Mouse (Mus musculus) c-Kit-positive CD71-positive TER-119-negative erythroid progenitor cells, embryonic 14.5 days (primary cell): ENCODE data around the gene Apoa4.

Experiments
- DNase-seq: peaks from one replicate; pipeline ENCODE4 v3.0.0-alpha.2; 2013; ENCODE audit warnings: low read depth

Gene Apoa4

DNA sequence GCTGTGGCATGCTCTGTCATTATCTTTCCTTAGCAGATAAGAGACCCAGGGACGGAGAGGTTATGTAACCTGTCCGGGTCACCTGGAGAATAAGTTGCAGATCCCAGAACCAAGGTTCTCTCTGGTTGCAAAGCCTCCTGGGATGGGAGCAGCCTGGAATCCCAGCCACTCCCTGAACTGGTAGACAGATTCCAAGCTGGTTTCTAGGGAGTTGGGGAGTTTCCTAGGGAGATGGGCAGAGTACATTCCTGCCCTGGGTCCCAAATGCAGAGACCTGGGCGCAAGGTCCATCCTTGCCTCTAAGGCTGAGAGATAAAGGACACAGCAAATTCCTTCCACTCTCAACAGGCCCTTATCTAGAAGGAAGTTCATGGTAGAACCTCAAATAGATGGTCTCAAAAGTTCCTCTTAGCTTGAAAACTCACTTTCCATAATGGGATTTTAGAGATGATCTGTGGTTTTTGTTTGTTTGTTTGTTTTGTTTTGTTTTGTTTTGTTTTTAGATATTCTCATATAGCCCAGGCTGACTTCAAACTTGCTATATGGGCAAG is 13.4 kb upstream of the Apoa4 start:
- DNase-seq = no peak

DNA sequence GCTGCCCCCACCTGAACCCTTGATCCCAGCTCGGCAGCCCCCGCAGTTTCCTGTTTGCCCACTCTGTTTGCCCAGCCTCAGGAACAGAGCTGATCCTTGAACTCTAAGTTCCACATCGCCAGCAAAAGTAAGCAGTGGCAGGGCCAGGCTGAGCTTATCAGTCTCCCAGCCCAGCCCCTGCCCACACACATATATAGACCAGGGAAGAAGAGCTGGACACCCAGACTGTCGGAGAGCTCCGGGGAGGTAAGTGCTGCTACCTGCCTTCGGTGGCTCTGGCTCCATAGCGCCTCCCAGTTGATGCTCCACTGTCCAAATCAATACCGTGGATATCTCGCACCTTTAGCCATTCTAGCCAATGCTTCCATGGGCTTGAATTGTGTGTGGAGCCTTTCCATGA is 12.0 kb upstream of the Apoa4 start, which contains the start of gene Apoa1:
Gene Apoa1, plus strand, starts transcription at position 90 of the 400 bp plus-strand sequence.
- DNase-seq = no peak

DNA sequence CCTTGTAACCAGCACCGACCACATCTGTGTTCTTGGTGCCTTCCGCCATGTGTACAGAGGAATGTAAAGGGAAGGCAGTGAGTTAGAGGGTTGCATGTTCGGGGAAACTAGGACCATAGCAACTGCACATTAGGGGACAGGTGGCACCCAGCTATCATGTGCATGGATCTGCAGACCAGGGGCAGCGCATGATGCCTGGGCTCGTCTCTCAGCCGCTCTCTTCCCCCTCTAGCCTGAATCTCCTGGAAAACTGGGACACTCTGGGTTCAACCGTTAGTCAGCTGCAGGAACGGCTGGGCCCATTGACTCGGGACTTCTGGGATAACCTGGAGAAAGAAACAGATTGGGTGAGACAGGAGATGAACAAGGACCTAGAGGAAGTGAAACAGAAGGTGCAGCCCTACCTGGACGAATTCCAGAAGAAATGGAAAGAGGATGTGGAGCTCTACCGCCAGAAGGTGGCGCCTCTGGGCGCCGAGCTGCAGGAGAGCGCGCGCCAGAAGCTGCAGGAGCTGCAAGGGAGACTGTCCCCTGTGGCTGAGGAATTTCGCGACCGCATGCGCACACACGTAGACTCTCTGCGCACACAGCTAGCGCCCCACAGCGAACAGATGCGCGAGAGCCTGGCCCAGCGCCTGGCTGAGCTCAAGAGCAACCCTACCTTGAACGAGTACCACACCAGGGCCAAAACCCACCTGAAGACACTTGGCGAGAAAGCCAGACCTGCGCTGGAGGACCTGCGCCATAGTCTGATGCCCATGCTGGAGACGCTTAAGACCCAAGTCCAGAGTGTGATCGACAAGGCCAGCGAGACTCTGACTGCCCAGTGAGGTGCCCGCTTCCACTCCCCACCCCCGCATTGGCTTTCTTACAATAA is 10.7 kb upstream of the Apoa4 start:
- DNase-seq = no peak

DNA sequence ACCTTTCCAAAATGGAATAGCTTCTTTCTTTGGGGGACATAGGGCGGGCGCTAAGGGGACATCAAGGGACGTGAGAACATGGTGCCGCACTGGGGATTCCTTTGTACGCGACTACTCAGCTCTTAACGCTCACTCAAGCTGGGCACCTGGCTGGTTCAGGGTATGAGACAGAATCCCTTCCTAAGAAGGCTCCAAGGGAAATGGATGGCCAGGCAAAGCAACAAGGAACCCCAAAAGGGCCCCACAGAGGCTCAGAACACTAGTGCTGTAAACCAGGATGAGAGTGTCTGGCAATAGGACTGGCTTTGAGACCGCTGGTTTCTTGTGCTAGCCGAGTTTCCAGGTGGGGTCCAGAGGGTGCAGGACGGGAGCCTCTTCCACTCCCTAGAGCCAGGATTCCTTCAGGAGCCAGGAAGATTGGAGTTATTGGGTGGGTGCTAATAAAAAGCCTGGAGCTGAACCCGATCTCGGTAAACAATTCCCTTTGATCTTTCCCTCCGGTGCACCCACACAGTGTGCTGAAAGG is 10.0 kb upstream of the Apoa4 start:
- no peak for DNase-seq

- no peak for DNase-seq
These were observed 5.3 kb upstream of the Apoa4 start for GRCm38 (mm10) chr9:46235196-46235595.

DNA sequence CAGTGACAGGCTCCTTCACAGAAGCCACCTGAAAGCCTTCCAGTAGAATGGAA is 5.1 kb upstream of the Apoa4 start, which contains the start of gene Apoc3:
Gene Apoc3, minus strand, starts transcription at position 41 of the 53 bp plus-strand sequence.
- DNase-seq = no peak

GRCm38 (mm10) chr9:46235649-46236048 is 4.8 kb upstream of the Apoa4 start:
- no peak for DNase-seq

DNA sequence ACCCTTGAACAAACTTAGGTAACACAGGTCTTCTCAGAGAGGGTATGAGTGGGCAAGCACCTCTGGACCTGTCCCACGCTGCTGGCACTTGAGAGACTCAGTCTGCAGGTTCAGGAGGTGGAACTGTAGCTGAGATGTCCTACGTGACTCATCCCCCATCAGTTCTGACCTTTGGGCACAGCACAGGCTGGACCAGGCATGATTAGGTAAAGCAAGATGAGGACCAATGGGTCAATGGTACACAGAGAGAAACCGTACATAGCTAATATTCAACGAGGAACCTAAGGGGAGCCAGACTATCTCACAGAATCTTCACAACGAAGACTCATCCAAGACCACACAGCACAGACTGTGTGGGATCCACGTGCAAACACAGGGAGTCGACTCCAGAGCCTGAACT is 1.6 kb upstream of the Apoa4 start:
- no peak for DNase-seq

DNA sequence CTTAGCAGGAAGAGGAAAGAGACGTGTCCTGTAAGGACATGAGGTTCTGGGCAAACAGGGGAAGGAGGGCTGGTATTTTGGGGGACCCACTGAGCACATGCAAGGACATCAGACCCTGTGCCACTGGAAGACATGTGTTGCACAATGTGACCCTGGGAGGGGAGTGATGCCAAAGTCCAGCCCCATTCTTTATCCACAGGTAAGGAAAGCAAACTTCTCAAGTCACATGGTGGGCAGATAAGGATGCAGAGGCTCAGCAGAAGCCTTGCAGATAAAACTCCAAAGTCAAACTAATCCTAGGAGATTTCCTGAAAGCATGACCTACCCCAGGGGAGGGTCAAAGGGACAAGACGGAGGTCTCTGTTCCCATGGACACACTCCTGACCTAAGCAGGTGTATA is 1.3 kb downstream of the Apoa4 start:
- no peak for DNase-seq

- DNase-seq = no peak
These were observed 2.6 kb downstream of the Apoa4 start for GRCm38 (mm10) chr9:46243122-46243521.

- DNase-seq = no peak
These were observed 3.1 kb downstream of the Apoa4 start for GRCm38 (mm10) chr9:46243584-46243983.

GRCm38 (mm10) chr9:46246752-46247324 is 6.3 kb downstream of the Apoa4 start:
- DNase-seq = peak; percentile 63

DNA sequence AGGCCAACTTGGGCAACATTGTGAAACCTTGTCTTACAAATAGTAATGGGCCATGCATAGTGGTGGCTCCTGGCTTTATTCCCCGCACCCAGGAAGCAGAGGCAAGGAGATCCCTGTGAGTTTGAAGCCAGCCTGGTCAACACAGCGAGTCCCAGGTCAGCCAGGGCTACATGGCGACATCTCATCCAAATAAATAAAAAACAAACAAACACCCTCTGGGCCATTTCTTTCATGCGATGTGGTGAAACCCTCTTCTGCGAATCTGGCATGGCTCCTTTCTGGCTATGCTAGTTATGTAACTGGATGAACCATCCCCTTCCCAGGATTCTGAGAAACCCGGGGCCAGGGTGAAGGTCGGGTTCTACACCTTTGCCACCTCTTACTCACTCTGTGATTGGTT is 15.7 kb downstream of the Apoa4 start:
- DNase-seq = no peak

- no peak for DNase-seq
These were observed 16.3 kb downstream of the Apoa4 start for GRCm38 (mm10) chr9:46256658-46257385.

- no peak for DNase-seq
These were observed 17.1 kb downstream of the Apoa4 start for GRCm38 (mm10) chr9:46257546-46257945.

DNA sequence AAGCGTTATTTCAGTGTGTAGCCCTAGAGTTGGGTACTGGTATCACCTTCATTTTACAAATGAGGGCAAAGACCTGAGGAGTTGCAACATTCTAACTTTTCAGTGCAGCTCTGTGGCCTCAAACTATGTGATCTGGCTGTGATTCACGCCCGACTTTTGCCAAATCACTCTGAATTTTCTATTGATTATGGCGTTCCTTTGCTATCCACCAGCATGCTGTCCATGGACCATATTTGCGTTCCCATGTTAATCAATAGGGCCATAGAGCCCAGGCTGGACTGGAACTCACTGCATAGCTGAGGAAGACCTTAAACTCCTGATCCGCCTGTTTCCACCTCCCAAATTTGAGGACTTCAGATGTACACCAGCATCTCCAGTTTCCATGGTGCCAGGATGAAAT is 18.6 kb downstream of the Apoa4 start:
- no peak for DNase-seq

DNA sequence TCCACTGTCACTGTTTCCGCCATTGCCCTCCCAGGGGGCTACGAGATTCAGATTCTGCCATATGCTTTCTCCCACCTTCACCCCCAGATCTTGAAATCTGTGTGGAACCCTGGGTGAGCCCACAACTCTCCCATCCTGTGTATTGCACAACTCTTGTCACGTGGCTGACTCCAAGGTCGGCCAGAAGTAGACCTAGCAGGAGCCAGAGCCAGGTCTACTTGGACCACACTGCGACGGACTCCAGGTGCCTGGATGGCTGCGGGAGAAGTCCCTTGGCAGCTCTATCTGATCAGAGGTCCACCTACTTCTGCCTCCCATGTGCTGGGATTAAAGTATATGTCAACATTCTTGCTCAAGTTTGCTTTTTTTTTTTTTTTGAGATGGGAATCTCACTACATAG is 20.6 kb downstream of the Apoa4 start:
- no peak for DNase-seq

DNA sequence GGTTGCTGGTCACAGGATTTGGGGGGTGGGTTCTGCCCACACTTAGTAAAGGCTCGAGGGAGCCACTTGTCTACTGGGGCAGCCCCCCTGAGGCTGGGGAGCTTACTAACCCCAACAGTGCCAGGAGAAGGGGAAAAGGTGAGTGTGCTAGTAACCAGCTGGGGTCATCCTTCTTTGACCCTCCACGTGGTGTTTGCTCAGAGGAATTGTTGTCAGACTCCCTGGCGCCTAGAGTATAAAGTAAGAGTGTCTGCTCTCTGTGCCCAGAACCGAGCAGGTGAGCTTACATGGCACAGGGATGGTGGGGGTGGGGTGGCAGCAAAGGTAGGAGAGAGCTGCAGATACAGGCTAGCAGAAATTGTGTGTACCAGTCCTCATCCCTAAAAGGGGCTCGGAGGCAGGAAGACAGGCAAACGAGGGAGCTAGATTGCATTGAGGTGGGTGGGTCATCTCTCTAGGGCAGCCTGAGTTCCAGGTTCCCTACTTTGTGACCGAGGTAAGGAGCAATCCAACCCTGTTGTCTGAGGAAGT is 27.9 kb downstream of the Apoa4 start, which contains the start of gene Apoa5:
Gene Apoa5, plus strand, starts transcription at position 291 of the 531 bp plus-strand sequence.
- no peak for DNase-seq

DNA sequence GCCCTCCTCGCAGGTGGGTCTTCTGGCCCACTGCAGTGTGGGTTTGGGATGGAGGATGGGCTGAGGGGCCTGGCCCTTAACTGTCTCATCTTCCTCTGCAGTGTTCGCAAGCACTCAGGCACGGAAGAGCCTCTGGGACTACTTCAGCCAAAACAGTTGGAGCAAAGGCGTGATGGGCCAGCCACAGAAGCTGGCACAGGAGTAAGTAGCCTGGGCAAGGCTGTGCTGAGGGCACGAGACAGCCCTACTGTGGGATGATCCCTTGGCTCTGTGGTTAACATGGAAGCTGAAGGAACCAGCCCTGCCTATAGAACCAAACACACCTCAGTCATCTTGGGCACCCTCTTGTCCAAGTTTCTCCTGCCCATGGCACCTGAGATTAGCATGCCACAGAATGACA is 28.6 kb downstream of the Apoa4 start:
- no peak for DNase-seq

- no peak for DNase-seq
These were observed 30.3 kb downstream of the Apoa4 start for GRCm38 (mm10) chr9:46270782-46271181.

GRCm38 (mm10) chr9:46272070-46272469 is 31.6 kb downstream of the Apoa4 start:
- no peak for DNase-seq

DNA sequence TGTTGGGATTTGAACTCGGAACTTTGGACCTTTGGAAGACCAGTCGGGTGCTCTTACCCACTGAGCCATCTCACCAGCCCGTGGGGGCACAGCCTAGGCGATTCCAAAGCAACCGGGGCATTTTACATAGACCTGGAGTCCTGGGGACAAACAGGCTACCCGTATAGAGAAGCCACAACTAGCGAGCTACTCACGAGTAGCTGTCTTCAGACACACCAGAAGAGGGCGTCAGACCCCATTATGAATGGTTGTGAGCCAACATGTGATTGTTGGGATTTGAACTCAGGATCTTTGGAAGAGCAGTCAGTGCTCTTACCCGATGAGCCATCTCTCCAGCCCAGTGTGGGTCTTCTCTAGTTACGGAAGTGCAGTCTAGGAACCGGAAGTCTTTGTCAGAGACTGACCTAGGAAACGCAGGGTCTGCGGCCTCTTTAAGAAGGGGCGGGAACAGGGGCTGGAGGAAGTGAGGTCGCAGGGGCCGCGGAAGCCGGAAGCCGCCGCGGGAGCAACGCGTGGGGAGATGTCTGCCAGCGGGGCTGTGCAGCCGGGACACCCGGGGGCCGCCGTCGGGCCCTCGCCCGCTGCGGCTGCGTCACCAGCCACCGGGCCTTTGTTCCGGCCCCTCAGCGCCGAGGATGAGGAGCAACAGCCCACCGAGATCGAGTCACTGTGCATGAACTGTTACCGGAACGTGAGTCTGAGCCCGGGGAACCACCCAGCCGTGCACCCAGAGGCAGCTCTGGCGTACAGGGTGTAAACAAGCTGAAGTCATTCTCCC is 32.4 kb downstream of the Apoa4 start, which contains the start of gene Zpr1:
Gene Zpr1, plus strand, starts transcription at position 388 of the 778 bp plus-strand sequence.
- peak; percentile 90 for DNase-seq
